Mouse (Mus musculus) embryonic facial prominence, embryonic 13.5 days (tissue): ENCODE data around the gene Pced1b. TPM values are rescaled to one million over a fixed set of nuclear protein-coding genes. Genes with fewer than 3 reads are reported as not detected.
A peak's percentile ranks its signal among the peaks of the same experiment; 100 is the strongest.

Experiments
- ATAC-seq: fragments of 200-750 bp; cut with Nextera tagmentation; 2 replicates; pipeline ENCODE4 v1.8.0; 2017; ENCODE audit warnings: low read depth; ENCODE audit not compliant: insufficient number of reproducible peaks, insufficient read depth, low FRiP score, low TSS enrichment
- H3K27ac ChIP-seq: fragments of 300-500 bp; sonication (generic); 2 replicates; pipeline ENCODE4 v1.5.1; 2015; ENCODE audit warnings: moderate library complexity, mild to moderate bottlenecking, inconsistent platforms
- H3K27me3 ChIP-seq: fragments of 300-500 bp; sonication (generic); 2 replicates; pipeline ENCODE4 v1.6.1; 2015; ENCODE audit warnings: mild to moderate bottlenecking, inconsistent platforms
- H3K36me3 ChIP-seq: fragments of 300-500 bp; sonication (generic); 2 replicates; pipeline ENCODE4 v1.6.1; 2015; ENCODE audit warnings: mild to moderate bottlenecking, inconsistent platforms
- H3K4me1 ChIP-seq: fragments of 300-500 bp; sonication (generic); 2 replicates; pipeline ENCODE4 v1.6.1; 2015; ENCODE audit warnings: inconsistent platforms
- H3K4me2 ChIP-seq: fragments of 300-500 bp; sonication (generic); 2 replicates; pipeline ENCODE4 v1.6.1; 2015; ENCODE audit warnings: moderate library complexity, mild to moderate bottlenecking, inconsistent platforms
- H3K4me3 ChIP-seq: fragments of 300-500 bp; sonication (generic); 2 replicates; pipeline ENCODE4 v1.5.1; 2015; ENCODE audit warnings: mild to moderate bottlenecking, inconsistent platforms
- H3K9ac ChIP-seq: fragments of 300-500 bp; sonication (generic); 2 replicates; pipeline ENCODE4 v1.6.1; 2015; ENCODE audit warnings: mild to moderate bottlenecking, inconsistent platforms
- H3K9me3 ChIP-seq: fragments of 300-500 bp; sonication (generic); 2 replicates; pipeline ENCODE4 v1.6.1; 2016; ENCODE audit warnings: inconsistent platforms
- WGBS: fragments of 180-500 bp; shearing (Covaris S2); methylation state at CpG from one replicate; pipeline ENCODE4 v1.1.7; 2015; ENCODE audit warnings: mixed read lengths; 5-methylcytosine and 5-hydroxymethylcytosine counted together
- polyA plus RNA-seq: library from polyadenylated mRNA; unstranded; fragments of >200 nt; fragmentation: Nextera tagmentation; extraction: Ambion mirVana; gene quantifications from 2 replicates; pipeline ENCODE4 v1.2.1, GENCODE M21; 2015

The Pced1b gene
- polyA plus RNA-seq, 1 experiment from 2014 or later = 3.3 TPM

GRCm38 (mm10) chr15:97235183-97235582 lies 11.7 kb upstream of the Pced1b start:
- ATAC-seq = no peak
- no peak overlapping the region for H3K27ac ChIP-seq
- H3K4me2 ChIP-seq = no peak overlapping the region
- no peaks in the 10 kb centered on the region for H3K27me3 ChIP-seq
- peaks cover 6% of the 10 kb centered on the region; the same call in 1 of the 2 replicates for H3K9me3 ChIP-seq
- H3K36me3 ChIP-seq = no peaks in the 10 kb centered on the region
- WGBS = 28% methylated on average over 7 of the region's 7 CpGs
- no peak overlapping the region for H3K9ac ChIP-seq
- H3K4me3 ChIP-seq = no peak overlapping the region
- H3K4me1 ChIP-seq = no peaks in the 10 kb centered on the region

GRCm38 (mm10) chr15:97236943-97237342 lies 10.0 kb upstream of the Pced1b start:
- Histone ChIP-seq H3K27me3 (no peaks in the 10 kb centered on the region), H3K9ac (no peak overlapping the region), H3K4me3 (no peak overlapping the region), H3K4me2 (no peak overlapping the region), H3K9me3 (no peaks in the 10 kb centered on the region), H3K27ac (no peak overlapping the region), H3K36me3 (no peaks in the 10 kb centered on the region), H3K4me1 (no peaks in the 10 kb centered on the region)
- WGBS = 49% methylated on average over 9 of the region's 9 CpGs
- no peak for ATAC-seq

- no peak overlapping the region for H3K9ac ChIP-seq
- H3K9me3 ChIP-seq = no peaks in the 10 kb centered on the region
- ATAC-seq = no peak
- peaks cover 15% of the 10 kb centered on the region for H3K4me1 ChIP-seq
- peaks cover 19% of the 10 kb centered on the region for H3K27me3 ChIP-seq
- no peak overlapping the region for H3K4me3 ChIP-seq
- WGBS = 86% methylated on average over 18 of the region's 18 CpGs
- no peak overlapping the region for H3K27ac ChIP-seq
- H3K36me3 ChIP-seq = no peaks in the 10 kb centered on the region
- H3K4me2 ChIP-seq = no peak overlapping the region
Measured at GRCm38 (mm10) chr15:97245392-97245791, 1.5 kb upstream of the Pced1b start.

GRCm38 (mm10) chr15:97246256-97246655 lies 651 bp upstream of the Pced1b start:
- peak overlapping the region; percentile 74 for H3K4me3 ChIP-seq
- peaks cover 19% of the 10 kb centered on the region for H3K27me3 ChIP-seq
- no peak overlapping the region for H3K9ac ChIP-seq
- H3K9me3 ChIP-seq = no peaks in the 10 kb centered on the region
- H3K27ac ChIP-seq = no peak overlapping the region
- no peaks in the 10 kb centered on the region for H3K36me3 ChIP-seq
- H3K4me2 ChIP-seq = peak overlapping the region; percentile 85
- H3K4me1 ChIP-seq = peaks cover 15% of the 10 kb centered on the region
- no peak for ATAC-seq
- WGBS = 27% methylated on average over 14 of the region's 14 CpGs

GRCm38 (mm10) chr15:97247791-97248161 lies 869 bp downstream of the Pced1b start:
- H3K9me3 ChIP-seq = no peaks in the 10 kb centered on the region
- peak overlapping the region; percentile 79 for H3K27ac ChIP-seq
- peaks cover 19% of the 10 kb centered on the region for H3K27me3 ChIP-seq
- H3K4me1 ChIP-seq = peaks cover 15% of the 10 kb centered on the region
- peak overlapping the region; percentile 85 for H3K4me2 ChIP-seq
- no peaks in the 10 kb centered on the region for H3K36me3 ChIP-seq
- WGBS = 1% methylated on average over 14 of the region's 14 CpGs
- peak overlapping the region; percentile 74 for H3K4me3 ChIP-seq
- H3K9ac ChIP-seq = peak overlapping the region; percentile 88
- no peak for ATAC-seq

GRCm38 (mm10) chr15:97248296-97248695 lies 1.4 kb downstream of the Pced1b start:
- H3K4me1 ChIP-seq = peaks cover 15% of the 10 kb centered on the region
- ATAC-seq = no peak
- H3K4me2 ChIP-seq = peak overlapping the region; percentile 85
- H3K4me3 ChIP-seq = peak overlapping the region; percentile 74
- peak overlapping the region; percentile 88 for H3K9ac ChIP-seq
- WGBS = 5% methylated on average over 8 of the region's 8 CpGs
- 0 out of 2 replicates have a peak overlapping the region, but pooled peaks have one; percentile 79 for H3K27ac ChIP-seq
- H3K36me3 ChIP-seq = no peaks in the 10 kb centered on the region
- H3K9me3 ChIP-seq = no peaks in the 10 kb centered on the region
- H3K27me3 ChIP-seq = peaks cover 19% of the 10 kb centered on the region

- H3K9me3 ChIP-seq = no peaks in the 10 kb centered on the region
- no peak overlapping the region for H3K27ac ChIP-seq
- peaks cover 15% of the 10 kb centered on the region for H3K4me1 ChIP-seq
- H3K27me3 ChIP-seq = peaks cover 15% of the 10 kb centered on the region
- no peak for ATAC-seq
- WGBS = 94% methylated on average over 10 of the region's 10 CpGs
- no peaks in the 10 kb centered on the region for H3K36me3 ChIP-seq
- no peak overlapping the region for H3K9ac ChIP-seq
- no peak overlapping the region for H3K4me2 ChIP-seq
- H3K4me3 ChIP-seq = no peak overlapping the region
Measured at GRCm38 (mm10) chr15:97249322-97249721, 2.4 kb downstream of the Pced1b start.

GRCm38 (mm10) chr15:97252493-97253034 lies 5.7 kb downstream of the Pced1b start:
- H3K27me3 ChIP-seq = no peaks in the 10 kb centered on the region
- H3K4me1 ChIP-seq = peaks cover 11% of the 10 kb centered on the region
- no peaks in the 10 kb centered on the region for H3K36me3 ChIP-seq
- no peak overlapping the region for H3K4me3 ChIP-seq
- no peak overlapping the region for H3K9ac ChIP-seq
- no peaks in the 10 kb centered on the region for H3K9me3 ChIP-seq
- WGBS = 84% methylated on average over 8 of the region's 8 CpGs
- no peak overlapping the region for H3K4me2 ChIP-seq
- H3K27ac ChIP-seq = no peak overlapping the region
- no peak for ATAC-seq

- Histone ChIP-seq H3K9me3 (no peaks in the 10 kb centered on the region), H3K4me3 (no peak overlapping the region), H3K4me2 (no peak overlapping the region), H3K27ac (no peak overlapping the region), H3K27me3 (no peaks in the 10 kb centered on the region), H3K9ac (no peak overlapping the region), H3K36me3 (no peaks in the 10 kb centered on the region), H3K4me1 (peaks cover 3% of the 10 kb centered on the region; the same call in 1 of the 2 replicates)
- ATAC-seq = no peak
- 93% methylated on average over 4 of the region's 4 CpGs for WGBS
Measured at GRCm38 (mm10) chr15:97254375-97254774, 7.5 kb downstream of the Pced1b start.

- no peak for ATAC-seq
Measured at GRCm38 (mm10) chr15:97255800-97256199, 8.9 kb downstream of the Pced1b start.

GRCm38 (mm10) chr15:97256411-97256810 lies 9.5 kb downstream of the Pced1b start:
- H3K4me3 ChIP-seq = no peak overlapping the region
- H3K9me3 ChIP-seq = no peaks in the 10 kb centered on the region
- H3K4me1 ChIP-seq = peaks cover 3% of the 10 kb centered on the region; the same call in 1 of the 2 replicates
- H3K9ac ChIP-seq = no peak overlapping the region
- H3K36me3 ChIP-seq = no peaks in the 10 kb centered on the region
- H3K4me2 ChIP-seq = no peak overlapping the region
- no peaks in the 10 kb centered on the region for H3K27me3 ChIP-seq
- no peak for ATAC-seq
- 85% methylated on average over 11 of the region's 11 CpGs for WGBS
- H3K27ac ChIP-seq = no peak overlapping the region

More at GRCm38 (mm10) chr15:97255800-97256199, 8.9 kb downstream of the Pced1b start:
- H3K36me3 ChIP-seq = no peaks in the 10 kb centered on the region
- H3K9me3 ChIP-seq = no peaks in the 10 kb centered on the region
- H3K27me3 ChIP-seq = no peaks in the 10 kb centered on the region
- H3K4me1 ChIP-seq = peaks cover 3% of the 10 kb centered on the region; the same call in 1 of the 2 replicates
- 85% methylated on average over 3 of the region's 3 CpGs for WGBS
- no peak overlapping the region for H3K4me3 ChIP-seq
- H3K27ac ChIP-seq = no peak overlapping the region
- H3K4me2 ChIP-seq = no peak overlapping the region
- no peak overlapping the region for H3K9ac ChIP-seq

GRCm38 (mm10) chr15:97257206-97257775 lies 10.4 kb downstream of the Pced1b start:
- Histone ChIP-seq H3K4me2 (no peak overlapping the region), H3K36me3 (no peaks in the 10 kb centered on the region), H3K9ac (no peak overlapping the region), H3K27me3 (no peaks in the 10 kb centered on the region), H3K4me3 (no peak overlapping the region), H3K4me1 (peaks cover 3% of the 10 kb centered on the region; the same call in 1 of the 2 replicates), H3K9me3 (no peaks in the 10 kb centered on the region), H3K27ac (no peak overlapping the region)
- WGBS = 68% methylated on average over 8 of the region's 8 CpGs
- ATAC-seq = no peak
